Mouse (Mus musculus) thymus, adult 18-20 months (tissue): Measurements from ENCODE around the gene Ephx1.
"Not testable (repeated sequence)": the region's sequence is repeated elsewhere in the genome, so short reads cannot be mapped to it uniquely, and the experiment has no call there.

Experiments used
- DNase-seq, 2 experiments: peaks; one replicate each; pipeline ENCODE4 v3.0.0; 2022; ENCODE audit warnings: mixed read lengths in 2 of 2

Ephx1 gene

GRCm38 (mm10) chr1:180967261-180967660, 53.4 kb downstream of the Ephx1 start:
- DNase-seq, result no peak

GRCm38 (mm10) chr1:180966542-180966941, 54.2 kb downstream of the Ephx1 start:
- DNase-seq, result no peak

- no peak for DNase-seq
These were observed 54.9 kb downstream of the Ephx1 start for GRCm38 (mm10) chr1:180965786-180966185.

GRCm38 (mm10) chr1:180958797-180959196, 61.9 kb downstream of the Ephx1 start:
- DNase-seq, result no peak

DNA sequence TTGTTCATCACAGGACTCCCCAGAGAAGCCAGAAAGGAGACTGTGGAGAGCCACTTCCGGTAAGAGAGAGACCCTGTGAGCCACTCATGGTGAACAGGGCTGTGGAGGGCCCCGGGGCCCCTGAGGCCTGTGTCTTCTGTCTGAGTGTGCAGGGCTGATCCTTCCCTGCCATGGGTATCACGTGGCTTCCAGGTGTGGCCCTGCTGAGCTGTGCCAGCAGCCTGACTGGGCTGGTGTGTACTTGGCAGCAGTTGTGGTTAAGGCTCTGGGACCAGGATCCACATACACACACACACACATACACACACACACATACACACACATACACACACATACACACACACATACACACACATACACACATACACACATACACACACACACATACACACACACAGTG, 62.7 kb downstream of the Ephx1 start:
- DNase-seq, result no peak

DNA sequence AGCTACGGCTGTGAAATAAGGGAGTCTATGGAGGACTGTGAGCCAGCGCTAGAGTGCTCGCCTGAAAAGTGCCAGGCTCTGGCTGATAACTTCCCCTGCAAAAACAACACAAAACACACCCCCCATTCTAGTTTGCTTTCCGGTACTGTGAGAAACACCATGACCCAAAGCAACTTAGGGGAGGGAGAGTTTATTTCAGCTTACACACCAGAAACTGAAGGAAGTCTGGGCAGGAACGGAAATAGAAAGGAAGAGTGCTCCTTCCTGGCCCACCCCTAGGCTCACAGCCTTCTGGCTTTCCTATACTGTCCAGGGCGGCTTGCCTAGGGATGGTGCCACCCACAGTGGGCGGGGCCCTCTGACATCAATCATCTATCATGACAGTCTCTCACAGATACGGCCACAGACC, 63.7 kb downstream of the Ephx1 start:
- no peak for DNase-seq

DNA sequence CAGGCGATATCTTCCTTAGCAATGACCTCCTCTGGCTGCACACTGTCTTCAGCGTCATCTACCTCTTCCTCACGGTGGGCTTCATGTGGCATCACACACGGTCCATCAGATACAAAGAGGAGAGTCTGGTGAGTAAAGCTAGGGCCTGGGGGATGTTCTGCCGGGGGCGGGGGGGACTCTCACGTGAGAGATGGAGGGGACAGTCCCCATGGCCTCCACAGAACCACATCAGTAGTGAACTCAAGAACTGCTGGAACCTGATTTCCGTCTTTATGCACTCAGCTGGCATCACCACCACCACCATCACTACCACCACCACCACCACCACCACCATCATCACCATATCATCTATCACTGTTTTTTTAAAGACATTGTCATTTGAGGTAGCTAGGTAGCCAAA, 64.3 kb downstream of the Ephx1 start:
- no peak for DNase-seq

- DNase-seq, result no peak
These were observed 67.9 kb downstream of the Ephx1 start for GRCm38 (mm10) chr1:180952808-180953207.

GRCm38 (mm10) chr1:180952085-180952746, 68.5 kb downstream of the Ephx1 start:
- DNase-seq, result no peak

- DNase-seq, result no peak
These were observed 74.3 kb downstream of the Ephx1 start for GRCm38 (mm10) chr1:180946448-180946847.

GRCm38 (mm10) chr1:180945001-180945980, 75.4 kb downstream of the Ephx1 start:
- DNase-seq, result peak in 1 of 2 experiments; percentile 39

GRCm38 (mm10) chr1:180944553-180944952, 76.2 kb downstream of the Ephx1 start:
- DNase-seq, result no peak

GRCm38 (mm10) chr1:180943896-180944295, 76.8 kb downstream of the Ephx1 start:
- DNase-seq, result no peak

DNA sequence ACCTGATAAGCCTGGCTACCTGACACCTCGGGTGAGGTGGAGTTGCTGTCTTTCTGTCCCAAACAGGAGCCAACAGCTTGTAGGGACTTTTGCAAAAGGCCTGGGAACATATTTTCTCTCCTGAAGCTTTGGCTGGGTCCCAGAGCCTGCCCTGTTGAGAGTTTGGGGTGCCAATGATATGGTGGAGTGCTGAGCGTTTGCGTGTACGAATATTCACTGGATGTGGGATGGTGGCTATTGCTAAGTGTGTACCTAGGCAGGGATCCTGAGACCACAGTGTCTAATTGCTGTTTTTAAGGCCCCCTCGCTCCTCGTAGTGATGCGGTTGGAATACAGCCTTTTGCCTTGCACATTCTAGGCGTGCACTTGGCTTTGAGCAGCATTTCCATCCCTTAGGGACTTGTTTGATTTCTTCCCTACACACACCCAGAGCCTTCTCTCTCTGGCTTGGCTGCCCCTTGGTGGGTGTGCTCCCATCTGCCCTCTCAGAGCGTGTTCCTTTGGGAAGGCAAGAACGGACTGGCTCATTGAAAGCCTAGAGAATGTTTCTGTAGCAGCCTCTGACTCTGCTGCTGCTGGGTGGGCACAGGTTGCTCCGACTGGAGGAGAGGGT, 77.6 kb downstream of the Ephx1 start:
- DNase-seq, result no peak

DNA sequence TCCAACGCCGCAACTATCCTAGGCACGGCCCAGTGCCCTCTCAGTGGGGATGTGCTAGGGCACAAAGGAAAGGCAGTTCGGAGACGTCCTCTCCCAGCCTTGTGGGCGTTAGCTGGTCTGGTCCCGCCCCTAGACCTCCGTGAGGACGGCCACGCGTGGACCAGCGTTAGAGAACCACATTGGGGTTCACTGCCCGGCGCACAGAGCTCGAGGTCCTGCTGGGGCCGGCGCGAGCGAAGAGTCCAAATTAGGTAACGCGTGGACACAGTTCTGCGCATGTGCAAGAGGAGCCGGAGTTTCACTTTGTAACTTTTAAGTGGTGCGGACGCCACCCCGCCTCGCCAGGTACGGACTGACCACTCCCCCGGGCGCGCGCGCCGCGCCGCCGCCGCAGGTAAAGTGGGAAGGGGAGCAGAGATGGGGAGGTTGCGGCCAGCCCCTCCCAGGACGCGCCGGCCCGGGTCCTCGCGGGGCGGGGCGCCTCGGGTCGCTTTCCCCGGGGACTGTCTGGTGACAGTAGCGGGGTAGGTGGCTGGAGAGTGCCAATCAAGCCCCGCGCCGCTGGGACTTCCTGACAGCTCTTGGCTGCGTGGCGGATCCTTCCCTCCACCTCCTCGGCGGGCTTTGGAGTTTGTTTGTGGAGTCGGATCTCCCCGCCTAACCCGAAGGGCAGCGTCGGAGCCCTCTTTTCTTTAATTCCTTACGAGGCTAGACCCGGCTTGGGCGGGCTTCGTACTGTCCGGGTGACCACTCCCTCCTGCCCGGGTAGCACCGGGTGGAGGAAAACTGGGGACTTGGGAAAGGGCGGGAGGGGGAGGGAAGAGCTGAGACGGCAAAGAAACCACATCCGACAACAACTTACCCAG, 78.3 kb downstream of the Ephx1 start, which contains the start of gene Tmem63a:
Tmem63a (plus strand) TSS at position 179 of the 866 bp plus-strand sequence.
- peak; percentile 54 to 60 for DNase-seq

- DNase-seq, result no peak
These were observed 79.0 kb downstream of the Ephx1 start for GRCm38 (mm10) chr1:180941726-180942125.

DNA sequence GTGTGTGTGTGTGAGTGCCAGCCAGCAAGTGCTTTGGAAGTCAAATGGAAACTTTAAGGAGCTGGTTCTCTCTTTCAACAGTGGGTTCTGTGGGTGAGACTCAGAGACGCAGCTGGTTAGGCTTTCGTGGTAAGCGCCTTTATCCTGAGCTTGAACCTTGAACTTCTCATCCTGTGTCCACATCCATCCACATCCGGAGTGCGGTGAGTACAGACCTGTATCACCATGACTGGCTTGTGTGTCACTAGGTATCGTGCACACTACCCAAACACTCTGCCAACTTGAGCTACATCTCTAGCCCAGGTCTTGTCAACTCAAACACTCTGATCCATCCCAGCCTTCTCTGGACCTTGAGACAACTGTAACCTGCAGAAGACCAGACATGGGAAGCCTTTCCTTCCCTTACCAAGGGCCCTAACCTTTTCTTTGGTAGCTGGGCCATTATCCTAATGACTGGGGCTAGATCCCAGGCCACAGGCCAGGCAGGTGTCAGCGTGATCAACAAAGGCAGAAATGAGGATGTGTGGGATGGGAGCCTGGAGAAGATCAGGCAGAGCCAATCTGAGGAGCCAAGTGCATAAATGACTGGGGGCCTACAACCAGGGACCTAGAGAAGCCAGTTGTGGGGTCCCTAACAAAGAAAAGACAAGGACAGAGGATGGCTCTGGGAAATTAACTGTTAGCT, 79.8 kb downstream of the Ephx1 start:
- DNase-seq, result no peak

GRCm38 (mm10) chr1:180938781-180939180, 81.9 kb downstream of the Ephx1 start:
- not testable (repeated sequence) for DNase-seq

DNA sequence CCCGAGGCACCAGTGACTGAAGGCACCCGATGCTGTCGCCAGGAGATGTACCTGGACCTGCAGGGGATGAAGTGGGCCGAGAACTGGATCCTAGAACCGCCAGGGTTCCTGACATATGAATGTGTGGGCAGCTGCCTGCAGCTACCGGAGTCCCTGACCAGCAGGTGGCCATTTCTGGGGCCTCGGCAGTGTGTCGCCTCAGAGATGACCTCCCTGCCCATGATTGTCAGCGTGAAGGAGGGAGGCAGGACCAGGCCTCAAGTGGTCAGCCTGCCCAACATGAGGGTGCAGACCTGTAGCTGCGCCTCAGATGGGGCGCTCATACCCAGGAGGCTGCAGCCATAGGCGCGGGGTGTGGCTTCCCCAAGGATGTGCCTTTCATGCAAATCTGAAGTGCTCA, 83.1 kb downstream of the Ephx1 start:
- DNase-seq, result not testable (repeated sequence)

- not testable (repeated sequence) for DNase-seq
These were observed 83.9 kb downstream of the Ephx1 start for GRCm38 (mm10) chr1:180936610-180937398.
